Mouse (Mus musculus) ES-E14 (cell line): ENCODE results near the gene Setd3.

ENCODE experiments used
- CHD2 ChIP-seq: IDR thresholded peaks from 2 replicates; pipeline ENCODE4 v1.6.1; 2014; ENCODE audit warnings: mild to moderate bottlenecking, low read depth, low read length, inconsistent platforms
- HCFC1 ChIP-seq: IDR thresholded peaks from 2 replicates; pipeline ENCODE4 v1.6.1; 2012; ENCODE audit warnings: low read length, inconsistent platforms, borderline replicate concordance; ENCODE audit not compliant: insufficient read depth
- MAFK ChIP-seq: IDR thresholded peaks from 2 replicates; pipeline ENCODE4 v1.6.1; 2014; ENCODE audit warnings: mild to moderate bottlenecking, low read depth, low read length, inconsistent platforms; ENCODE audit not compliant: insufficient read depth
- ZC3H11A ChIP-seq: IDR thresholded peaks from 2 replicates; pipeline ENCODE4 v1.6.1; 2012; ENCODE audit warnings: low read depth, mild to moderate bottlenecking, inconsistent platforms, low read length, borderline replicate concordance

DNA sequence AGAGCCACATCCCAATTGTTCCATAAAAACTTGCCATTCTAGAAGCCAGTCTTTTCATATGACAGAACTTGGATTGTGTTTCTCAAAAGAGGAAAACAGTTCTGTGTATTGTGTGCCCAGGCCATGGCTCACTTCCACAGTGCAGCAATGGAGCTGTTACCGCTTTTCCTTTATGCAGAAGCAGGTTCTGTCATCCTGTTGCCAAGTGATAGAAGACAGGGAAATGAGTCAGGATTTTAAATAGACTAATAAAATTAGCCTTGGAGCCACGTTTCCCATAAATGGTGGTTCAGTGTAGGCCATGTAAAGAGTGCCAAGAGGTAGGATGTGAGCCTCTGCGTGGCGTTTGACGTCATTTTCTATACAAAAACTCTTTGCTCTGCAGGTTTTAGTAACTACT, 14.8 kb upstream of the Setd3 start:
- TF ChIP-seq HCFC1 (no peak), MAFK (no peak), CHD2 (no peak), ZC3H11A (no peak)
